Mouse (Mus musculus): ENCODE measurements around the gene Spats1.

- no peak for TF ChIP-seq CTCF (IDR thresholded peaks at IDR 0.05; ENCODE audit: low read depth, low read length)
- no peak for TF ChIP-seq POLR2A (IDR thresholded peaks at IDR 0.05; ENCODE audit: insufficient read depth, low read length)
Measured at GRCm38 (mm10) chr17:45403207-45403606, 72.0 kb downstream of the Spats1 start.

Data from ES-Bruce4 (cell line).